Mouse (Mus musculus): ENCODE results near the gene Zfp444.

GRCm38 (mm10) chr7:6136497-6136896 is 35.5 kb upstream of the Zfp444 start:
- TF ChIP-seq POLR2A (IDR thresholded peaks at IDR 0.05; ENCODE audit: borderline replicate concordance, control insufficient read depth, low read depth, low read length) = no peak
- TF ChIP-seq CTCF (IDR thresholded peaks at IDR 0.05; ENCODE audit: control insufficient read depth, insufficient read depth, low read length) = no peak

Measured in bone marrow, adult 2 months (tissue).